Mouse (Mus musculus): ENCODE results near the gene Cyth3. TPM values are rescaled to one million over a fixed set of nuclear protein-coding genes. Genes with fewer than 3 reads are reported as not detected.

Gene Cyth3
- 41.6 and 45.8 TPM in 2 replicates for polyA plus RNA-seq (2015; fragmentation: Nextera tagmentation; extraction: Ambion mirVana)

DNA sequence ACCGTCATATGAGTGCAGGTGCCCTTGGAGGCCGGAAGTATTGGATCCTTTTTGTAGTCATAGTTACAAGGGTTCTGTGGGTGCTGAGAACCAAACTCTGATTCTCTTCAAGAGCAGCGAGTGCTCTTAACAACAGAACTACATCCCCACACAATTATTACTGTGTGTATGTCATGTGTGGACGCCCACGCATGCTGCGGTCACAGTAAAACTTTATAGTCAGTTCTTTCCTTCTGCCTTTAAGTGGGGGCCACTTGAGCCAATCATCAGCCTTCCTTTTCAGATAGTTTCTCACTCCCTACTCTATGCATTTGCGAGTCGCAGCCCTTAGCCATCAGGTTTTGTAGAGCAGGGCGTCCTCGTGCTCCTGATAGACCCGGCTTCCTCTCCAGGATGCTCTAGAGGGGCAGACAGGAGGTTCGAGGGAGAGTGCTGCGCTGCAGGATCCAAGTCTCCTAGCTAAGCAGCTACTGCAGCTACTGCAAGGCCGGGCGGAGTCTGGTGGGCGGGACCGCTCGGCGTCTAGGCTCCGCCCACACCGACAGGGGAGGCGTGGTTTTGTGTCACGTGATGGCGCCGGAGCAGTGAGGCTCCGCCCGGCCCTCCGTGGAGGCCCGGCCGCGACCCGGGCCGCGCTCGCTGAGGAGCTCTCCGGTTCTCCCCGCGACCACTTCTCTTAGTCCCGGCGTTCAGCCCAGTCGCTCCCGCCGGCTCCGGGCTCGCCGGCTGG lies at the start of gene Cyth3:
Gene Cyth3 (plus strand): TSS at position 555 of the 730 bp plus-strand sequence.
- Histone ChIP-seq H3K27me3 (replicated peaks; ENCODE audit: control insufficient read depth, insufficient read depth, low read length) (no peaks in the 10 kb centered on the region), H3K4me3 (ENCODE audit: low read length) (peak within 1 kb of the TSS; percentile 80), H3K4me1 (ENCODE audit: control insufficient read depth, insufficient read depth, low read depth, low read length) (peaks cover 20% of the 10 kb centered on the region), H3K27ac (ENCODE audit: low read depth, low read length) (peak within 1 kb of the TSS; percentile 76), H3K9me3 (ENCODE audit: control insufficient read depth, low read length) (no peaks in the 10 kb centered on the region), H3K9ac (ENCODE audit: low read depth, low read length) (peak within 1 kb of the TSS; percentile 86), H3K4me2 (ENCODE audit: low read length) (peak within 1 kb of the TSS; percentile 76), H3K36me3 (ENCODE audit: control insufficient read depth, insufficient read depth, low read length) (no peaks in the 10 kb centered on the region)
- WGBS: 8% methylated on average over 41 of the region's 46 CpGs
- ATAC-seq: peak; percentile 96

DNA sequence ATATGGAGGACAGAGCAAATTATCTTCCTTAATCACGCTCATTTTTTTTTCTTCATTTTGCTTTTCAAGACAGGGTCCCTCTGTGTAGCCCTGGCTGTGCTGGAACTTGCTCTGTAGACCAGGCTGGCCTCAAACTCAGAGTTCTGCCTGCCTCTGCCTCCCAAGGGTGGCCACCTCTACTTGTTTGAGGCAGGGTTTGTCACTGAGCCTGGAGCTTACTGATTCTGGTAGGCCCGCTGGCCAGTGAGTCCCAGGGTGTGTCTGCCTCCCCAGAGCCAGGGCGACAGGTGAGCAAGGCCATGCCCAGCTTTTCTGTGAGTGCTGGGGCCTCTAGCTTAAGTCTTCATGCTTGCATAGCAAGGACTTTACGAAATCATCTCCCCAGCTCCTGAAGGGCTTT lies 49.2 kb upstream of the Cyth3 start:
- H3K4me3 ChIP-seq (ENCODE audit: low read length): no peak overlapping the region
- no peak for ATAC-seq

DNA sequence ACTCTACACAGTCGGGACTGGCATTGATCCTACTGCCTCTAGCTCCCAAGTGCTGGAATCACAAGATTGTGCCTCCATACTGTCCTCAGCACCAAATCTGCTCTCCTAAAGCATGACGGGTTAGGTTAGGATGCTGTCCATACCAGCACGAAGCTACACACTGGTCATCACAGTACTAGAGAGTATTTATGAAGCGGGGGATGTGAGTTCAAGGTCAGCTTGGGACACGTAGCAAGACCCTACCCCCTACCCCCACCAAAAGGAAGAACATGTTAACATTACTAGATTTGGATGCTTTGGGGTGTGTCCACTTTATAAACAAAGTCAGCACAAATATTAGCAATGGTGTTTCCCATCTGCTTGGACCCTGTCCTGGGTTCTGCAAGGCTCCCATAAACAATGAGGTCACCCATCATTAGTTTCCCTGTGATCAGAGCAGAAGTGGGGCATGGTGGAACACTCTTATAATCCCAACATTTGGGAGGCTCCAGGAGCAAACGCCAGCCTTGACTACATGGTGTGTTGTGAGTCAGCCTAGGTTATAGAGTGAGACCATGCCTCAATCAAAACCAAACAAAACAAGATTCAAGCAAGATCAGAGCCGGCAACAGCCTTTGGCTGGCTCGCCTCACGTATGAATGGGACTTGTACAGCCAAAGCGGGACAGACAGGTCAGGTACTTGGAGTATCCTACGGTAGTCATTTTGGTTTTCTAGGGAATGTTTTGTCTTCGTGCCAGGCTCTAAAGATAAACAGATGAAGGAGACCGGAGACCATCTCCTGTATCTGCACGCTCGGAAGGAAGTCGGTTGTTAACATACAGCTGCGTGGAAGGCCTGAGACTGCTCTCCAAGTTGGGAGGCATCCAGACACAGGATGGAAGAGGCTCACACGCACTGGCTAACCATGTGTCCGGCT lies 47.7 kb upstream of the Cyth3 start:
- Histone ChIP-seq H3K27me3 (replicated peaks; ENCODE audit: control insufficient read depth, insufficient read depth, low read length) (no peaks in the 10 kb centered on the region), H3K4me3 (ENCODE audit: low read length) (no peak overlapping the region), H3K27ac (ENCODE audit: low read depth, low read length) (no peak overlapping the region), H3K9me3 (ENCODE audit: control insufficient read depth, low read length) (no peaks in the 10 kb centered on the region), H3K4me1 (ENCODE audit: control insufficient read depth, insufficient read depth, low read depth, low read length) (no peaks in the 10 kb centered on the region), H3K9ac (ENCODE audit: low read depth, low read length) (no peak overlapping the region), H3K4me2 (ENCODE audit: low read length) (no peak overlapping the region), H3K36me3 (ENCODE audit: control insufficient read depth, insufficient read depth, low read length) (no peaks in the 10 kb centered on the region)
- no peak for ATAC-seq
- WGBS: 87% methylated on average over 19 of the region's 19 CpGs

More for the DNA sequence above, 49.2 kb upstream of the Cyth3 start:
- Histone ChIP-seq H3K4me2 (ENCODE audit: low read length) (no peak overlapping the region), H3K27me3 (replicated peaks; ENCODE audit: control insufficient read depth, insufficient read depth, low read length) (no peaks in the 10 kb centered on the region), H3K4me1 (ENCODE audit: control insufficient read depth, insufficient read depth, low read depth, low read length) (no peaks in the 10 kb centered on the region), H3K9ac (ENCODE audit: low read depth, low read length) (no peak overlapping the region), H3K36me3 (ENCODE audit: control insufficient read depth, insufficient read depth, low read length) (no peaks in the 10 kb centered on the region), H3K27ac (ENCODE audit: low read depth, low read length) (no peak overlapping the region), H3K9me3 (ENCODE audit: control insufficient read depth, low read length) (no peaks in the 10 kb centered on the region)
- WGBS: 91% methylated on average over 4 of the region's 4 CpGs

DNA sequence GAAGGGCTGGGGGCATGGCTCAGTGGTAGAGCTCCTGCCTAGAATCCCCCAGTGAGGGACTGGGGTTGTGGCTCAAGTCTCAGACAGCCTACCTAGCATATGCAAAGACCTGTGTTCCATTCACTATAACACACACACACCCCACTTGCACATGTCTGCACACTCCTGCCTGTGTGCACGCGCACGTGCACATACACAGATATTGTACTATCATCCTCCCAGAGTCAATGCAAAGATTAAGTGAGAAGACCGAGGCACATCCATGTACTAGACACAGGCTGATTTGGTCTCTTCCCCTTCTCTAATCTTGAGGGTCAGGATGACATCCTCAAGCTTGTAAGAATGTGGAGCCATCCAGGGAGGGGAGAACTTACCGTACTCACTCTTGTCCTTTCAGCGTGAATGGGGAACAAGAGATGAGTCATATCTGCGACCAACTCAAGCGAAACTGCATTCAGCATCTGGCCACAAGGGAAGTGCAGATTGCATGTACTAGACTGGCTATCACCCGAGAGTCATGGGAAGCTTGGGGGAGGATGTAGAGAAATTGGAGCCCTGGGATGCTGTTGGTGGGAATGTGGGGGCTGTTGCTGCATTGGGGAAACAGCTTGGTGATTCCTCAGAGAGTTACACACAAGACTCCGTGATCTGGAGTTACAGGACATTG lies 42.6 kb upstream of the Cyth3 start:
- no peak overlapping the region for H3K9ac ChIP-seq (ENCODE audit: low read depth, low read length)
- H3K27me3 ChIP-seq (replicated peaks; ENCODE audit: control insufficient read depth, insufficient read depth, low read length): no peaks in the 10 kb centered on the region
- no peak overlapping the region for H3K4me3 ChIP-seq (ENCODE audit: low read length)
- H3K4me1 ChIP-seq (ENCODE audit: control insufficient read depth, insufficient read depth, low read depth, low read length): no peaks in the 10 kb centered on the region
- WGBS: 87% methylated on average over 10 of the region's 10 CpGs
- H3K9me3 ChIP-seq (ENCODE audit: control insufficient read depth, low read length): no peaks in the 10 kb centered on the region
- no peak overlapping the region for H3K4me2 ChIP-seq (ENCODE audit: low read length)
- no peak overlapping the region for H3K27ac ChIP-seq (ENCODE audit: low read depth, low read length)
- H3K36me3 ChIP-seq (ENCODE audit: control insufficient read depth, insufficient read depth, low read length): no peaks in the 10 kb centered on the region
- ATAC-seq: no peak

DNA sequence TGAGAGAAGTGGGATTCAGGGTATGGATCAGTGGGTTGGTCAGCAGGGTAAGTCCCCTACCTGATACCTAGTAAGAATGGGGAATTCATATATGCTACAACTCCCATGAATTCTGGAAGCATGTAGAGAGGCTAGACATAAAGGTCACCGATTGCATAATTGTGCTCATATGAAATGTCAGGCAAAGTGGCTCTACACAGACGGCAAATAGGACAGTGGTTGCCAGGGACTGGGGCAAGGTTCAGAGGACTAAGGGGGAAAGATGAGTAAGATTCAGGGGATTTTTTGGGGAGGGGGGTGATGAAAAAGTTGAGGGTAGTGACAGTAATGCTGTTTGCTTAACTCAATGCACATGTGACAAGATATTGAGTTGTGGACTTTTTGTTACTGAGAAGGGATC lies 41.3 kb upstream of the Cyth3 start:
- ATAC-seq: no peak
- no peaks in the 10 kb centered on the region for H3K9me3 ChIP-seq (ENCODE audit: control insufficient read depth, low read length)
- no peak overlapping the region for H3K4me2 ChIP-seq (ENCODE audit: low read length)
- no peak overlapping the region for H3K27ac ChIP-seq (ENCODE audit: low read depth, low read length)
- H3K27me3 ChIP-seq (replicated peaks; ENCODE audit: control insufficient read depth, insufficient read depth, low read length): no peaks in the 10 kb centered on the region
- no peak overlapping the region for H3K9ac ChIP-seq (ENCODE audit: low read depth, low read length)
- 79% methylated on average over 2 of the region's 2 CpGs for WGBS
- no peak overlapping the region for H3K4me3 ChIP-seq (ENCODE audit: low read length)
- H3K36me3 ChIP-seq (ENCODE audit: control insufficient read depth, insufficient read depth, low read length): no peaks in the 10 kb centered on the region
- no peaks in the 10 kb centered on the region for H3K4me1 ChIP-seq (ENCODE audit: control insufficient read depth, insufficient read depth, low read depth, low read length)

DNA sequence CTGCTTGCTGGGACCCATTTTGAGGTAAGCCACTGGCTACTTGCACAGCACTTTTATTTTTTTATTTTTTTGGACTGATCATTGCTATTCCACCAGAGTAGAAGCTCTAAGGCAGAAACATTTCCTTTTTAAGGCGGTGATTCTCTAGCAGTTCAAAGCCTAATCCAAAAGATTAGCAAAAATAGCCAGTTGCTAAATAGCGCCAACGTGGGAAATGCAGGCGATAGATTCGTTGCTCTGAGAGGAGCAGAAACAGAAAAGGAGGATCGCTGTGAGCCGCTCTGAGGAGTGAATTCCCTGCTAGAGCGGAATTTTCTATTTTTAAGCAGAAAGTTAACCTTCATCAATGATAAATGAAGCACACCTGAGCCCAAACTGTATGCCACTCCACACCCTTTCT lies 40.4 kb upstream of the Cyth3 start:
- Histone ChIP-seq H3K4me3 (ENCODE audit: low read length) (no peak overlapping the region), H3K27ac (ENCODE audit: low read depth, low read length) (no peak overlapping the region), H3K9me3 (ENCODE audit: control insufficient read depth, low read length) (no peaks in the 10 kb centered on the region), H3K9ac (ENCODE audit: low read depth, low read length) (no peak overlapping the region), H3K36me3 (ENCODE audit: control insufficient read depth, insufficient read depth, low read length) (no peaks in the 10 kb centered on the region), H3K4me2 (ENCODE audit: low read length) (no peak overlapping the region), H3K4me1 (ENCODE audit: control insufficient read depth, insufficient read depth, low read depth, low read length) (no peaks in the 10 kb centered on the region), H3K27me3 (replicated peaks; ENCODE audit: control insufficient read depth, insufficient read depth, low read length) (no peaks in the 10 kb centered on the region)
- WGBS: 76% methylated on average over 8 of the region's 8 CpGs
- no peak for ATAC-seq

DNA sequence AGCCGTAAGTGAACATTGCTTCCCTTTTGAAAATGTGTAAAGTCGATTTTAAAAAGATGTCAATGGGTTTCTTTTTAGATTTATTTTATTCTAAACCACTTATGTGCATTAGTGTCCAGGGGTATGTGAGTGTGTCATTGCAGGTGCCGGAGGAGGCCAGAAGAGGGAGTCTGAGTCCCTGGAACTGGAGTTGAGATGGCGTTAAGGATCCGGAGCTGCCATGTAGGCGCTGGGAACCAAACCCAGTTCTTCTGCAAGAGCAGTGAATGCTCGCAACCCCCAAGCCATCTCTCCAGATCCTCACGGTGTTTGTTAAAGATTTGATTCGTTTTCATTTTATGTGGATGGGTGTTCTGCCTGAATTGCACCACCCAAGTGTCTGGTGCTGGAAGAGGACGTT lies 39.2 kb upstream of the Cyth3 start:
- no peaks in the 10 kb centered on the region for H3K36me3 ChIP-seq (ENCODE audit: control insufficient read depth, insufficient read depth, low read length)
- no peak for ATAC-seq
- no peaks in the 10 kb centered on the region for H3K9me3 ChIP-seq (ENCODE audit: control insufficient read depth, low read length)
- no peak overlapping the region for H3K4me3 ChIP-seq (ENCODE audit: low read length)
- no peak overlapping the region for H3K9ac ChIP-seq (ENCODE audit: low read depth, low read length)
- H3K4me1 ChIP-seq (ENCODE audit: control insufficient read depth, insufficient read depth, low read depth, low read length): no peaks in the 10 kb centered on the region
- no peak overlapping the region for H3K4me2 ChIP-seq (ENCODE audit: low read length)
- H3K27me3 ChIP-seq (replicated peaks; ENCODE audit: control insufficient read depth, insufficient read depth, low read length): no peaks in the 10 kb centered on the region
- no peak overlapping the region for H3K27ac ChIP-seq (ENCODE audit: low read depth, low read length)
- 93% methylated on average over 10 of the region's 10 CpGs for WGBS

DNA sequence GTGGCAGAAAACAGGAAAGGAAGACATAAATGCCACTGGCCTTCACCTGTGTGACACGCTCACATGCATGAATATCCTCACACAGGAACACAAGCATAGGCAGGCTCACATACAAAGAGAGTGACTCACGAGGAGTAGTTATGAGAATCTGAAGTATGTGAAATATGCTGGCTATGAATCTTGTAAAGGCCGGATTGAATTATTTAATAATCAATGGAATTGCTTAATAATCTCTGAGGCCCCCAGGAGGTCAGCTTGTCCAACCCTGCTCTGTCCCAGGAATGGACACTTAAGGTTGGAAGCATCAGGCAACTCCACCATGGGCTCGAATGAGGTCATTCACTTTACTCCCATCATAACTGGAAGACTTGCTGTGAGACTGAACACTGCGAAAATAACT lies 37.3 kb upstream of the Cyth3 start:
- no peak overlapping the region for H3K4me2 ChIP-seq (ENCODE audit: low read length)
- no peak for ATAC-seq
- no peak overlapping the region for H3K27ac ChIP-seq (ENCODE audit: low read depth, low read length)
- no peaks in the 10 kb centered on the region for H3K36me3 ChIP-seq (ENCODE audit: control insufficient read depth, insufficient read depth, low read length)
- no peak overlapping the region for H3K9ac ChIP-seq (ENCODE audit: low read depth, low read length)
- 88% methylated on average over 5 of the region's 5 CpGs for WGBS
- no peaks in the 10 kb centered on the region for H3K9me3 ChIP-seq (ENCODE audit: control insufficient read depth, low read length)
- no peaks in the 10 kb centered on the region for H3K27me3 ChIP-seq (replicated peaks; ENCODE audit: control insufficient read depth, insufficient read depth, low read length)
- H3K4me3 ChIP-seq (ENCODE audit: low read length): no peak overlapping the region
- no peaks in the 10 kb centered on the region for H3K4me1 ChIP-seq (ENCODE audit: control insufficient read depth, insufficient read depth, low read depth, low read length)

DNA sequence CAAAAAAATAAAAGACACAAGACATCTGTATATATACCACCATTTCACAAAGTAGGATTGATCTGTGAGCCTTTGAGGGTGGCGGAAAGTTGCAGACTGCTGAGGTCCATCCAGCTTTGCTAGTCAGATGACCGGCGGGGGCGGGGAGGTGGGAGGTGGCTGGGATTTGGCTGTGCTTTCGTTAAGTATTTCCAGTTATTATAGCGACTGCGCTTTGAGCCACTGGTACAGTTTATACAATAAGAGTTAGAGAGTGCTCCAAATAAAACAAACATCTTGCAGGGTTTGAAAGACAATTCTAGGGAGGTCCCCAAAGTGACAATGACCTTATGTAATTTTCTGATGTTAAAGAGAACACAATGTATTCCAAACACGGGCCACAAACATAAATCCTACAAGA lies 35.9 kb upstream of the Cyth3 start:
- Histone ChIP-seq H3K4me3 (ENCODE audit: low read length) (no peak overlapping the region), H3K36me3 (ENCODE audit: control insufficient read depth, insufficient read depth, low read length) (no peaks in the 10 kb centered on the region), H3K27me3 (replicated peaks; ENCODE audit: control insufficient read depth, insufficient read depth, low read length) (no peaks in the 10 kb centered on the region), H3K27ac (ENCODE audit: low read depth, low read length) (no peak overlapping the region), H3K4me1 (ENCODE audit: control insufficient read depth, insufficient read depth, low read depth, low read length) (no peaks in the 10 kb centered on the region), H3K9me3 (ENCODE audit: control insufficient read depth, low read length) (no peaks in the 10 kb centered on the region), H3K9ac (ENCODE audit: low read depth, low read length) (no peak overlapping the region), H3K4me2 (ENCODE audit: low read length) (no peak overlapping the region)
- ATAC-seq: no peak
- WGBS: 88% methylated on average over 8 of the region's 8 CpGs
